Mouse (Mus musculus) hindlimb bud, embryonic 11.5 days (tissue): ENCODE measurements around the gene 1190005I06Rik.

Experiments used
- DNase-seq: peaks from one replicate; pipeline ENCODE4 v3.0.0-alpha.2; 2012; ENCODE audit warnings: low read depth, low spot score; ENCODE audit errors: extremely low spot score

Gene 1190005I06Rik

DNA sequence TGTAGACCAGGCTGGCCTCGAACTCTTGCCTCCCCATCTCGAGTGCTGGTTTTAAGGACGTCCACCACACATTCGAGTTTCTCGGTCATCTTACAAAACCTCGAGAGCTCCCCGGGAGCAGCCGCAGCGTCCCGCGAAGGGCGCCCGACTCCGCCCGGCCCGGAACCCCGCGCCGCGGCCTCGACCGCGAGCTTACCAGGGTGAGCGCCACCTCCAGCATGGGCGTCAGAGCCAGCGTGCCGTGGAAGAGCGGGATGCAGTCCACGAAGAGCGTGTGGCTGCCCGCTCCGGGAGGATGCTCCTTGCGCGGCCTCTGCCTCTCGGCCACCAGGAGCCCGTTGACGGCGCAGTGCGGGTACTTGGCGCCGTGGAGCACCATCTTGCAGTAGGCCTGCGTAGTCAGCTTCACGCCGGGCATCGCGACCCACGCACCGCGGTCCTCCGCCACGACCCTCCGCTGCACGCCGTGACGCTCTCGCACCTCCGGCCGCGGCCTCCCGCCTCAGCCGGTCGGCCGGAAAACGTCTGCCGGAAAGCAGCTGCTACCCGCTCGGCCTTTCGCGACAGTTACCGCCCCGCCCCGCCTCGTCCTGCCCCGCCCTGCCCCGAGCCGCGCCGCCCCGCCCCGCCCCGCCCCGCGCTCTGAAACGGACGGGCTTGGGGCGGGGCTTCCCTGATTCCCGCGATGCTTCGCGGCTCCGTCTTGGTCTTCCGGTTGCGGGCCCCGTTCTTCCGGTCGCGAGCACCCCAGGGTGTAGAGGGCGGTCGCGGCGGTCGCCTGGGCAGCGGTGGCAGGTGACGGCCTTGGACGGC is 20.3 kb upstream of the 1190005I06Rik start, which contains the start of the genes Gm27021 and Cox4i1:
Gene Gm27021, minus strand, starts transcription at position 519 of the 813 bp plus-strand sequence.
Gene Cox4i1, plus strand, starts transcription at position 662 of the 813 bp plus-strand sequence.
- peak; percentile 44 for DNase-seq

DNA sequence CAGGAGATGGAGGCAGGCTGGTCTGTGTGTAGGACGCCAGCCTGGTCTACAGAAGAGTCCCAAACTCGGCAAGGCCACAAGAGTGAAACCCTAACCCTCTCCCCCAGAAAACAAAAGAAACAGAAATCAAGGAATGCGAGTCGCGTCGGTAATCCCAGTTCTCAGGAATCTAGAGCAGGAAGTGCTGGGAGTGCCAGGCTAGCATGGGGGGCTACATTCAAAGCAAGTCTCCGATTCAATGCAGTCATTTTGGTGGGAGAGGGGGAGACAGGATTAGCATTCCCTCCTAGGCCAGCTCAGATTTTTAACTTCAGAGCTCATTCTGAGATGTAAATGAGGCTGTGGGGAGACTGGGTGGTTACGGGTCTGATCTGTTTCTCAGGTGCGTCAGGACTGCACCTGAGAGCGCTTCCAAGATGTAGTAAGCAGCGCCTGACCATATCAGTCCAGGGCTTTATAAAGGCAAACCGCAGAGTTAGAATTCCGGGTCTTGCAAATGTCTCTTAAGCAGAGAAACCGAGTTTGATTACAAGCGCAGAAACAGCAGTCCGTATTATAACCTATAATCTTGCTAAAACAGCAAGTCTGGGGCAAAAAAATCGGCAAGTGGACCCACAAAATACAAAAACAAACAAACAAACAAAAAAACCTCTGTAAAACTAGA is 19.5 kb upstream of the 1190005I06Rik start:
- DNase-seq = no peak

DNA sequence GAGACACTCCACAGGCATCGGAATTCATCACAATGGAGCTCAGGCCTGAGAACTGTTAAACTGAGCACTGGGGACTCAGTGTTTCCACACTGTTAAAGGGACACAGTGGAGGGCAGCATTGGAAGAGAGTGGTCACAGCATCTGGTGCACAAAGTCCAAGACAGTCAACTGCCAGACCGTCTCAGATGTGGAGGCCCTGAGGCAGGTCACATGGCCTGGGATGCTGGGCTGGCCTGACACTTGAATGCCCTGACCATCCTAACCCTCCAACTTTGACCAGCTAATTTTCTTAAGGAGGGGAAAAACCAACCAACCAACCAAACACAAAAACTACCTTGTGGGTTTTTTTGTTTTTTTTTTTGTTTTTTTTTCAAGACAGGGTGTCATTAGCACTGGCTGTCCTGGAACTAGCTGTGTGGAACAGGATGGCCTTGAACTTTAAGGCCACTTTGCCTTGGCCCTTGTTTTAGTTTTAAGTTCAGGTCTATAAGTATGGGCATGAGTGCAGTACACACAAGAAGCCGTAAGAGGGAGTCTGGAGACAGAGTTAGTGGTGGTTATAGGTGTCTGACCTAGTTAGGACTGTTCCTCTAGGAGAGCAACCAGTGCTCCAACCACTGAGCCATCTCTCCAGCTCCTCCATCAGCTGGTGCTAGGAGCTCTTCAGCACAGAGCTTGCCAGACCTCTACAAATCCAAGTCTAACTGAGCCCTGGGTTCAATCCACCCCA is 18.5 kb upstream of the 1190005I06Rik start:
- no peak for DNase-seq

DNA sequence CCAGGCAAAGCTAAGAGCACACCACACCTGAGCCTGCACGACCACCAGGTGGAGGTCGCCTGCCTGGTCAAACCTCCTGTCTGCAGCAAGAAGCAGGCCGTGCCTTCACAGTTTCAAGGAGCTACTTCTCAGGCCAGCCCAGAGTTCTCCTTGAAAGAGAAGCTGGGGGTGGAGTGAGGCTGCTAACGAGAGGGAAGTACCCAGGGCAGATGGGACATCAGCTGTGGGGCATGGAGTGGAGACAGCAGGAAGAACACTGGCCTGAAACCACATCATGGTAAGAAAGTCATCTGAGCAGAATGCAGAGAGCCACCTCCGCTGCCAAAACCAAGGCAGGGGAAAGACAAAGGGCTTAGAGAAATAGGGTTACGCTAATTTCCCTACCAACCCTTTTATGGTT is 17.1 kb upstream of the 1190005I06Rik start:
- DNase-seq = no peak

DNA sequence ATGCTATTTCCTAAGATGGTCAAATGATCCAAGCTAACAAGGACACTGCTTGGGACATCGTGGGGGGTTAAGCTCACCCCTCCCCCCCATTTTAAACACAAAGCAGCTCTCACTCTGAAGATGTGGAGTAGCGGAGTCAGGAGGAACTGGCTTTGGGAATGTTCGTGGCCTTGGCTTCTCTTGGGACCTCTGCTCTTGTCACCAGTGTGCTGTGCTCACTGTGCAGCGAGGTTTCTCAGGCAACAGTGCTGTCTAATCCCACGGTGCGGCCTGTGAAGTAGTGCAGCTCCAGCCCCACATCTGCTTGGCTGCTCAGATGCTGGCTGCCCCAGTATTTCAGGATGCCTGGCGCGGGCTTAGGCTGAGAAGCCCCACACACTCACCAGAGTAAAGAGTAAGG is 10.0 kb upstream of the 1190005I06Rik start:
- no peak for DNase-seq

DNA sequence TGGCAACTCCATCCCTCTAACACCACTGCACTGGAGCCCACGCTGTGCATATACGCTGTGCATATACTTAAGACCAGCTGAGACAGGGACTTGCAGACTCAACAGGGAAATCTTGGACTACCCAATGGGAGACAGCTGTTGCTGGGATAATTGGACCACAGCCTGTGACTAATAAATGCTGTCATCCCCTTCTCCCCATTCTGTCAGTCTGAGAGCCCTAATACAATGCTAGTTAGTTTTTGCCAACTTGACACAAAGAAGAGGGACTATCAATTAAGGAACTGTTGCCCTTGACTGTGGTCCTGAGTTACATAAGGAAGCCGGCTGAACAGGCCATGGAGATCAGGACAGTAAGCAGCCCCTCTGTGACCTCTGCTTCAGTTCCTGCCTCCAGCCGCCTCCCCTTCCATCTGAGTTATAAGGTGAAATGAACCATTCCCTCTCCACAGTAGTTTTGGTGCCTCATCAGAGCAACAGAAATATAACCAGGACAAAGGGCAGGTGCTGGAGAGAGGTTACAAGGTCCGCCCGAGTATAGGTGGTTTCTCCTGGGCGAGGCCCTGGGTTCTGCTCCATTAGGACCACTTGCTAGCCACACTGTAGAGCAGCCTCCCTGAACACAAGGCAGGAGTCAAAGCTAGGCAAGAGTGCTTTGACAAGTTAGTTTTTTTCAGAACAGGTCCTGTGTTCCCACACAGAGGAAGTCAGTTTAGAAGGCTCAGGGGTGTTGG is 9.1 kb upstream of the 1190005I06Rik start:
- DNase-seq = no peak

DNA sequence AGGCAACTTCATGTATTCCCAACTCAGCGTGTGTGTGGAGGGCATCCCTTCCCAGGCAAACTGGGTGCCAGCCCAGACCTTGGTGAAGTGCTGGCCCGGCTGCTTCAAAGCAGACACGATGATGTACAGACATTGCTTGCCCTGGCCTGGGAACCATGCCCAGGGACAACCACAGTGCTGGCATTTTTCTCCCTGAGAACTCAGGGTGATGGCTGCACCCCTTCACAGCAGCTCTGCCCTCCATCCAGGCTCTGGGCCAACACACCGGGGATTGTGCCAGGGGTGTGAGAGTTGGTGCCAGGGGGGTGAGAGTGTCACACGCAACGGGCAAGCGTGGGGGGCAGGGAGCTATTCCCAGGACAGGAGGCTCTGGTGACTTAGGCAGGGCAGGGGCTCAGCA is 2.8 kb downstream of the 1190005I06Rik start:
- no peak for DNase-seq

DNA sequence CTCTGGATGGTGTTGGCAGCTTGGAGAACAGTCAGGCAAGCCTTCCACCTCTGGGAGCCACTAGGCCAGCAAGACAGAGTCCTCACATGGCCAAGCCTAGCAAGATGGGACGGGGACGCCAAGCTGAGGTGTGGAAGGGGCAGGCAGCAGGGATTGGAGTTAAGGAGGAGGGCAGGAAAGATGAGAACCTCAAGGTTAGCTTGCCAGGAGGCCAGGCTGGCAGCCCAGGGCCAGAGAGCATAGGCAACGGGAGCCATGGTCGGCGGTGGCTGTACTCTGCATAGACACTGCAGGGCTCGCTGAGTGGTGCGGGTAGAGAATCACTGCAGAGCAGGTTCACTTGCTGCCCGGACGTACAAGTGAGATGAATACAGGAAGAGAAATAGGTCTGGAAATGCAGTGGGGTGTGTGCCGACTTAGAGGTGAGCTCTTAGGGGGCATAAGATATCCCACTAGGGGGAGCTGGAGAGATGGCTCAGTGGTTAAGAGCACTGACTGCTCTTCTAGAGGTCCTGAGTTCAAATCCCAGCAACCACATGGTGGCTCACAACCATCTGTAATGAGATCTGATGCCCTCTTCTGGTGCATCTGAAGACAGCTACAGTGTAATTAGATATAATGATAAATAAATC is 5.3 kb downstream of the 1190005I06Rik start:
- DNase-seq = no peak

DNA sequence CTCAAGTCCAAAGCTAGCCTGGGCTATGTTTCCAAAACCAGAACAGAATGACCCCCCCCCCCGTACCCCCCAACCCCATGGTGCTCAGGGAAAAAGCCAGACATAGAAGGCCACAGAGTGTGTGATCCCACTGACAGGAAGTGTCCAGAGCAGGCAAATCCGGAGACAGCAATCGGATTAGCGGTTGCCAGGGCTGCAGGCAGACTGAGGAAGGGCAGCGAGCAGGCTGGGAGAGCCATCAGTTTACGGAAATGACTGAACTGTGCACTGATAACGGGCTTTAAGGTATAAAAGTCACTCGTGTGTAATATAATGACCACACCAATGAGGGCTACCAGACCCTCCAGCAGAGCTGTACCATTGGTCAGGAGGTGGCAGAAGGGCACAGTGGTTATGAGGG is 6.2 kb downstream of the 1190005I06Rik start:
- DNase-seq = no peak

DNA sequence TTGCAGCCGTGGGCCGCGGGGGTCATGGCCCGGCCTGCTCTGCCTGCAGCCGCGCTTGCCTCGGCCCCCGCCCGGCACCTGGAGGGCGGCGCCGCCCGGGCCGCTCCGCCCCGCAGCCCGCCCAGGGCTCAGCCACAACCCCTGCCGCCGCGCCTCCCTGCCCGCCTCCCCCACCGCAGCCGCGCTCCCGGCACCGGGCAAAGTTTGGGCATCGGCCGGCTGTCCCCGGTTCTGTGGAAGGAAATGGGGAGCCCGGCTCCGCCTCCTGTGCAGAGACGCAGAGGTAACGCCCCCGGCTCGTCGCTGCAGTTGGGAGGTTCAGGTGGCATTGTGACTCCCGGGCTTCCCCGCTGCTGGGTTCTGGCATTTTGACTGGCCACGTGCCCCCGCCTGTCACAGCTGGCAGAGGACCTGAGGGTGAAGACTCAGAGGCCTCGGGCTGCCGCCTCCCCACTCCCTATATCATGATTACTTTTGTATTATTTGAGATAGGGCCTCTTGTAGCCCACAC is 13.0 kb downstream of the 1190005I06Rik start:
- DNase-seq = no peak

DNA sequence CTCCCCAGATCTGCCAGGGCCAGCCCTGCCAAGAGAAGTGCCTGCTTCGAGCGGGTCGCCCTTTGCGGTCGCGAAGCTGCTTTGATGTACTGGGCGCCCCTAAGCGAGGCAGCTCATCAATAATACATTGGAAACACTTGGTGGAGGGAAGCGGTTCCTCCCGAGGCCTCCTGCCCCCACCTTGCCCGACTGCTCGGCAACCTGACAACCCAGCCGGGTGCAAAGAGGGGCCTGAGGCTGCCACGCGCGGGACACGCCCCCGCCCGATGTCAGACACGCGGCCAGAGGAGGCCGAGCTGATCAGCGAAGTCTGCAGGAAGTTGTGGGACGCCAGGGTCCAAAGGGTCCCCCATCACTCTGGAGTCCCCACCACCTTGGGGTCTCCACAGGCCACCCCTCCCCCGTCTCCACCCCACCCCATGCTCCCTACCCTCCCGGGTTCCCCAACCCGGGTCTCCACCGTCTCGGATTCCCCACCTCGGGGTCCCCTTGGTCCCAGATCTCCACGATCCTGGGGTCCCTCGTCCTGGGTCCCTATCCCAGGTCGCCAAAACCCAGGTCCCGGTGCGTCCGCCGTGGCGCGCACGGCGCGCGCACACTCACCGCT is 13.7 kb downstream of the 1190005I06Rik start:
- DNase-seq = no peak

DNA sequence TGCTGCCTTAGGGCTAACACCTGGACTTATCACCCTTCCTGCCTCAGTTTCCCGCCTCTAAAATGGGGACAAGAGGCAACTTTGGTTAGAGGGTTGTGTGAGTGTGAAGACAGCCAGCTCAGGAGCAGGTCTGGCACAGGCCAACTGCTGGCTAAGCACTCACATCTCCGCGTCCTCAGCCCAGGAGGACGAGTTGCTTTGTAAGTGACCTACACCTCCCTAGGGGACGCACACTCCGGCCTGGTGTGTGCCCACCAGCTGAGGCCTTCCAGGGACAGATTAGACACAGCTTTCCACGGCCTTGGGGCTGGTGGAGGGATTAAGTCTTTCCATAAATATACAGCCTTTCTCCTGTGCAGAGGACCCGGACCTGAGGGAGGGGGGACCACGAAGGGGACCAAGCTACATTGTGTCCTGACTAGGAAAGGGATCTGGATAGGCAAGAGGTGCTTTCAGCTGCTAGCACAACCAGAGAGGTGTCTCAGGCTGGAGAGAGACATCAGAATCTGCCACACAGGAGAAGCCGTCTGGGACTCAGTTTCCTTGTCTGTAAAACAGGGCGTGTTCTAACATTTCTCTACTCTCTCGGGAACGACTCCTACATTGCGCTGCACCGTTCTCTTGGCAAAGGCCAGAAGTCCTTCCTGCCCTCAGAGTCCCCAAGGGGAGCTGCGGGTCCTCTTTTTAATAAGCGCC is 14.3 kb downstream of the 1190005I06Rik start:
- DNase-seq = no peak

DNA sequence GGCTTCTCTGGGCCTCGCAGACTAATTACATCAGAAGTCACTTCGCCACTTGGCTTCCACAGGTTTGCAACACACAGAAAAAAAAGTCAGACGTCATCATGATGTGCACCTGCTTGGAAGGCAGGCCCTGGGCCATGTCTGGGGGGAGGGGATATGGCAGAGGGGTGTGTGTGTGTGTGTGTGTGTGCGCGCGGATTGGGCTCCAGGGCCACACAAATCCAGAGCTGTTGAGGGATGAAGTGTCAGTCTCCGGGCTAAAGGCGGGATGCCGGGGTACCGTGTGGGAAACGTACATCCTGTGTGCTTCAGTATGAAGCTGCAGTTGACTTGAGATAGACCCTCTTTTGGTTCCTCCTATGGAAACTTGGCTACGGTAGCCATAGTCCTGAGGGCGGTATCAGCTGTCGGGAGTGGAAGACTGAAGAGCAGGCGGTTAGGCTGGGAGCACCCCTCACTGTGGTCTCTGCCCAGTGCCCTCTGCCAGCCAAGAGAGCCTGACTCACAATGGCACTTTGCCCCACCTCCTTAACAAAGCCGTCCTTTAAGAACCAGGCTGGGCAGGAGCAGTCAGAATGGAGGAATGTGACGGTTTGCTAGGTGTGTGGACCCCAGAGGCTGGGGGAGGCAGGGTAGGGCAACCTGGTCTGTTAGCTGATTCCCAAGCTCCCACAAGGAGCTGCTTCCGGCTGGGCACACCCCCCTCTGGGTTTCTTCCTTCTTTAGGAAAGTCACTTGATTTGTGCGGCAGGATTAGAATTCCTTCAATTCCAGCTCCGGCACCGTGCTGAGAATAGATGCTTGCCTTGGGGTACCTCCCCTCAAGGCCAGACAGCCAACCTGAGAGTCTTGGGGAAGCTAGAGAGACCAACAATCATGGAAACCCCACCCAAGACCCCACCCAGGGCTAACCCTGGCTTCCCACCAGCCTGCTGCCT is 15.7 kb downstream of the 1190005I06Rik start:
- no peak for DNase-seq

DNA sequence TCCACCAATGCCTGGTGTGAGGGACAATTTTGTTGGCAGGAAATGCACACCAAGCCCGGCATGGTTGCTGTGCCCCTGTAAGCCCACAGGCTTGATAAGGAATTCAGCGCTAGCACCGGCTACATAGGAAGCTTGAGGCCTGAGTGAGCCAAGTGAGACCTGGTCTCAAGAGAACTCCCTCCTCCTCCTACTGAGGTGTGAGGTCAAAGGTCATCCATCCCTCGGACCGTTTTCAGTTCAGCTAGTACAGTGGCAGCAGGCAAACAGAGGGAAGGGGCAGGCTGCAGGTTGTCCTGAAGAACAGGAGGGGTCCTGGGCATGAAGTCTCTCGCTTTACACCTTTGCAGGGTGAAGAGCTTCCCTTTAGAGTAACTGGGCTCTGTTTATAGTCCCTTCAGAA is 16.6 kb downstream of the 1190005I06Rik start:
- no peak for DNase-seq

DNA sequence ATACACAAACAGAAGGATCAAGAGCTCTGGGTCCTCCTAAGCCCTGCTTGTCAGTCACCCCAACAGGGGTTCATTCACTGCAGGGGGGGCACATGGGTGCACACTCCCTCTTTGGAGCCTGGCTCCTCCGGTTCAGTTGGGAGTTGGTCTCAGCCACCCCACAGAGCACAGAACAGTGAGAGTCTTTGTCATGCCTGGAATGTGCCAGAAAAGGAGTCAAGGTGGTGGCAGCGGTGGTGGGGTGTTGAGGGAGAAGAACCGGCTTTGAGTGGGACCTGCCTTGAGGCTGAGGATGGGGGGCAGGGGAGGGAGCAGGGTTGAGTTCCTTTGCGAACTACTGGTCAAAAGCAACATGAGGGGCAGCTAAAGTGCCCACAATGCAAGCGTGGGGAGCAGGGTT is 17.4 kb downstream of the 1190005I06Rik start:
- DNase-seq = no peak

DNA sequence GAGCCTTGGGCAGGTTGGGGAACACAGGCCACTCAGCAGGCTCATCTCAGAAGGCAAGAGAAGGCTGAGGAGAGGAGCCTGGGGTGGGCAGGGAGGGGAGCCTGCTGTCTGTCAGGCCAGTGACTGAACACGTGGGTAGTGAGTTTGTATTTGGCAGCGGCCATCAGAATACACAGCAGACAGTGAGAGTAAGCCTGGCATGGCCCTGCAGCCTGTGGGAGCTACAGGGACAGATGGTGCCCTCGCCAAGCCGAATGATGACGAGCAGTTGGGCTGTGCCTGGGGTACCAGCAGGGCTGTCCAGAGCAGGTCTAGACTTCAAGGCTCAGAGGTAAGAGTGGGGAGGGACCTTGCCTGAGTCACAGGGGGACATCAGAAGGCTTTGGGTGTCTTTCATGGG is 20.1 kb downstream of the 1190005I06Rik start:
- no peak for DNase-seq

DNA sequence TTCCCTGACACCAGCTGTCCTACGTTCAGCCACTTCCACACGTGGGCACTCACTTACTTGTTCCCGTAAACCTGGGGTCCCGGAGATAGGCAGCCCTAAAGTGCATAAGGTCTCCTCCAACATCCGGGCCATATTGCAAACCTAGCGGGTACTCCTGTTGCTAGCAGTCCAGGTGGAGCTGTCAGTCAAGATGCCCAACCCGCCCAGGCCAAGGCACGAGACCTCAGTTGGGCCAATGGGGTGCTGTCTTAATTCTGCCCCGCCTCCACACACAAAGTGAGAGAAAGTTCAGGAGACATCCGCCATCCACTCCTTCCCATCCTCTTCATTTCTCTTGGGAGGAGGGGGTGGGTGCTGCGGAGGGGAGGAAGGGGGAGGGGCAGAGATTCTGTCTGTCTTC is 21.0 kb downstream of the 1190005I06Rik start:
- DNase-seq = no peak

DNA sequence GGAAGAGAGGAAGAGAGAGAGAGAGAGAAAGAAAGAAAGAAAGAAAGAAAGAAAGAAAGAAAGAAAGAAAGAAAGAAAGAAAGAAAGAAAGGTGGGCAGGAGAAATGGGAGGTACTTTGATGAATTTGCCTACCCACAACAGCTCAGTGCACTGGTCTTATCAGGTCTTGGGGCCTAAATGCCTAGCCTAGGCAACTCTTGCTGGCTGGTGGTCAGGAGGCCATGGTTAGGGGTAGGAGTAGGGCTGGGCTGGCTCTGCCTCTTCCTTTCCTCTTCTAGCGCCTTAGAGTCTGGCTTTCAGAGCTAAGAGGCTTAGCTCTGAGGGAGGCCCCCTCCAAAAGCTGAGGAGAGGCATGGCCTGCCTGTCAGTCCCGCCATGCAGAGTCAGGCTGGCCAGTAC is 23.8 kb downstream of the 1190005I06Rik start:
- DNase-seq = no peak
